Mouse (Mus musculus) lung, postnatal 0 days (tissue): ENCODE measurements around the gene Schip1.

Source experiments
- CTCF ChIP-seq: IDR thresholded peaks from 2 replicates; pipeline ENCODE4 v1.5.1; 2016; ENCODE audit warnings: antibody characterized with exemption, mild to moderate bottlenecking
- EP300 ChIP-seq: IDR thresholded peaks from 2 replicates; pipeline ENCODE4 v1.6.1; 2016; ENCODE audit warnings: antibody characterized with exemption, mild to moderate bottlenecking, control low read depth

DNA sequence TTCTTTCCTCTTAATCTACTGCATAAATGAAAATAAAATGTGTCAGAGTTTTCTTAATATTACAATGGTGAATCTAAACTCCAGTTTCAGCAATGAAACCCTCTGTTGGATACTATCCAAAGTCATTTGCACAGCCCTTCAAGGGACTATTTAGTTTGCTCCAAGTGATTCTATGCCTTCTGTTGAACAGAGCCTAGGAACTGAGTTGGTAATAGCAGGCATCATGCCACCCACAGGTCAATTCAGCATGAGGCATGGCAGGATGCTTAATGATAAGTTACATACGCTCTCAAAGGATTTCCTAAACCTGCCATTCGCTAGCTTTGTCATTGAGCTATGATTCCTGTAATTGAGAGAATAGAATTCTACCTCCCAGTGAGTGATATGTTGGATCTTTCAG, 219.9 kb downstream of the Schip1 start:
- TF ChIP-seq CTCF = no peak
- no peak for TF ChIP-seq EP300
